Mouse (Mus musculus) spleen, adult 2 months (tissue): ENCODE measurements around the gene Akap5. TPM values are rescaled to one million over a fixed set of nuclear protein-coding genes. Genes with fewer than 3 reads are reported as not detected.

Experiments
- DNase-seq, 2 experiments: peaks; one replicate each; pipeline versions ENCODE4 v3.0.0 to v3.0.0-alpha.2; 2012 to 2021; ENCODE audit warnings: low spot score in 2 of 2, low read depth in 1 of 2
- H3K27ac ChIP-seq: fragments of 200-500 bp; 2 replicates; pipeline ENCODE4 v1.5.1; 2012; ENCODE audit warnings: low read length, inconsistent platforms; ENCODE audit not compliant: insufficient read depth
- H3K27me3 ChIP-seq: fragments of 200-500 bp; 2 replicates; pipeline ENCODE4 v1.6.1; 2012; ENCODE audit warnings: mild to moderate bottlenecking, moderate library complexity, low read length, inconsistent platforms; ENCODE audit not compliant: control insufficient read depth, insufficient read depth
- H3K36me3 ChIP-seq: fragments of 200-500 bp; 2 replicates; pipeline ENCODE4 v1.6.1; 2012; ENCODE audit warnings: mild to moderate bottlenecking, low read length, inconsistent platforms; ENCODE audit not compliant: control insufficient read depth, insufficient read depth
- H3K4me1 ChIP-seq: fragments of 200-500 bp; 2 replicates; pipeline ENCODE4 v1.6.1; 2011; ENCODE audit warnings: inconsistent platforms; ENCODE audit not compliant: control insufficient read depth, insufficient read depth, insufficient read length
- H3K4me3 ChIP-seq: fragments of 200-500 bp; 2 replicates; pipeline ENCODE4 v1.5.1; 2011; ENCODE audit warnings: mild to moderate bottlenecking, inconsistent platforms; ENCODE audit not compliant: insufficient read depth, insufficient read length; ENCODE audit errors: extremely low read depth
- CTCF ChIP-seq: fragments of 200-500 bp; IDR thresholded peaks from 2 replicates; pipeline ENCODE4 v1.5.1; 2011; ENCODE audit warnings: mild to moderate bottlenecking, inconsistent platforms; ENCODE audit not compliant: insufficient read depth, insufficient read length, insufficient replicate concordance; ENCODE audit errors: extremely low read depth
- POLR2A ChIP-seq: fragments of 200-500 bp; IDR thresholded peaks from 2 replicates; pipeline ENCODE4 v1.6.1; 2011; ENCODE audit warnings: low read depth, low read length, inconsistent platforms
- WGBS: fragments of 180-500 bp; shearing (Covaris S2); methylation state at CpG from one replicate; pipeline ENCODE4 v1.1.7; 2018; 5-methylcytosine and 5-hydroxymethylcytosine counted together
- polyA plus RNA-seq: library from polyadenylated mRNA; depleted of rRNA; stranded (reverse); fragments of >200 nt; gene quantifications from 2 replicates; pipeline ENCODE4 v1.2.3, GENCODE M21; 2012

Gene Akap5
- polyA plus RNA-seq, 1 experiment, result 0.29 TPM

GRCm38 (mm10) chr12:76287986-76288385, 36.7 kb upstream of the Akap5 start:
- 93% methylated on average over 8 of the region's 8 CpGs for WGBS
- Histone ChIP-seq H3K4me3 (no peak overlapping the region), H3K36me3 (peaks cover 12% of the 10 kb centered on the region), H3K27me3 (no peaks in the 10 kb centered on the region), H3K4me1 (no peaks in the 10 kb centered on the region), H3K27ac (no peak overlapping the region)
- DNase-seq, result no peak
- TF ChIP-seq POLR2A (no peak), CTCF (no peak)

- Histone ChIP-seq H3K27ac (no peak overlapping the region), H3K4me1 (no peaks in the 10 kb centered on the region), H3K27me3 (no peaks in the 10 kb centered on the region), H3K4me3 (no peak overlapping the region), H3K36me3 (peaks cover 11% of the 10 kb centered on the region)
- 98% methylated on average over 5 of the region's 5 CpGs for WGBS
- no peak for DNase-seq
- TF ChIP-seq CTCF, result no peak
- TF ChIP-seq POLR2A, result no peak
These were observed 36.2 kb upstream of the Akap5 start for GRCm38 (mm10) chr12:76288494-76288893.

GRCm38 (mm10) chr12:76289428-76289827, 35.3 kb upstream of the Akap5 start:
- Histone ChIP-seq H3K36me3 (peaks cover 13% of the 10 kb centered on the region), H3K27ac (no peak overlapping the region), H3K4me3 (no peak overlapping the region), H3K27me3 (no peaks in the 10 kb centered on the region), H3K4me1 (no peaks in the 10 kb centered on the region)
- TF ChIP-seq CTCF, result no peak
- TF ChIP-seq POLR2A, result no peak
- 94% methylated on average over 12 of the region's 12 CpGs for WGBS
- no peak for DNase-seq

GRCm38 (mm10) chr12:76290271-76290670, 34.4 kb upstream of the Akap5 start:
- no peak overlapping the region for H3K4me3 ChIP-seq
- H3K4me1 ChIP-seq, result no peaks in the 10 kb centered on the region
- no peak overlapping the region for H3K27ac ChIP-seq
- H3K27me3 ChIP-seq, result no peaks in the 10 kb centered on the region
- H3K36me3 ChIP-seq, result peaks cover 13% of the 10 kb centered on the region
- no peak for DNase-seq
- WGBS, result 93% methylated on average over 2 of the region's 2 CpGs
- TF ChIP-seq POLR2A (no peak), CTCF (peak; percentile 23; the same call in 1 of the 2 replicates)

GRCm38 (mm10) chr12:76293192-76293591, 31.5 kb upstream of the Akap5 start:
- Histone ChIP-seq H3K27ac (no peak overlapping the region), H3K4me3 (no peak overlapping the region), H3K4me1 (no peaks in the 10 kb centered on the region), H3K36me3 (peaks cover 17% of the 10 kb centered on the region), H3K27me3 (no peaks in the 10 kb centered on the region)
- 68% methylated on average over 7 of the region's 7 CpGs for WGBS
- TF ChIP-seq CTCF, result peak; percentile 50; the same call in 1 of the 2 replicates
- TF ChIP-seq POLR2A, result no peak
- DNase-seq, result peak in 1 of 2 experiments; percentile 43

GRCm38 (mm10) chr12:76297830-76298229, 26.9 kb upstream of the Akap5 start:
- Histone ChIP-seq H3K36me3 (peaks cover 21% of the 10 kb centered on the region), H3K4me3 (no peak overlapping the region), H3K4me1 (no peaks in the 10 kb centered on the region), H3K27ac (no peak overlapping the region), H3K27me3 (no peaks in the 10 kb centered on the region)
- DNase-seq, result no peak
- no peak for TF ChIP-seq CTCF
- TF ChIP-seq POLR2A, result no peak
- WGBS, result 93% methylated on average over 5 of the region's 5 CpGs

GRCm38 (mm10) chr12:76299361-76299906, 25.3 kb upstream of the Akap5 start:
- no peak for DNase-seq
- WGBS, result 94% methylated on average over 9 of the region's 9 CpGs

More at GRCm38 (mm10) chr12:76299361-76299906, 25.3 kb upstream of the Akap5 start:
- TF ChIP-seq POLR2A, result no peak
- TF ChIP-seq CTCF, result no peak
- no peaks in the 10 kb centered on the region for H3K27me3 ChIP-seq
- no peak overlapping the region for H3K27ac ChIP-seq
- H3K36me3 ChIP-seq, result peaks cover 25% of the 10 kb centered on the region
- no peaks in the 10 kb centered on the region for H3K4me1 ChIP-seq
- H3K4me3 ChIP-seq, result no peak overlapping the region
